Comparison of ENCODE assay signal across 25 mouse cellular contexts in the genomic region with DNA sequence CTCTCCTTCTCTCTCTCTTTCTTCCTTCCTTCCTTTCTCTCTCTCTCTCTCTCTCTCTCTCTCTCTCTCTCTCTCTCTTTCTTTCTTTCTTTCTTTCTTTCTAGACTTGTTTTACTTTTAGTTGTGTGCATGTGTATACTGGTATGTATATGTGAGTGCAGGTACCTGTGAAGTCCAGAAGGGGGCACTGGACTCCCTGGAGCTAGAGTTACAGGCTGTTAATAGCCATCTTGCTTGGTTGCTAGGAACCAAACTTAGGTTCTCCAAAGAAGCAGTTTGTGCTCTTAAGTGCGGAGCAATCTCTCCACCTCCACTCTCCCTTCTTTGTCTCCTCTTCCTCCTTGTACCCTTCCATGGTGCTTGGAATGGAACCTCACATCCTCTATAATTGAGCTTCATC.
"Had no signal": no experiment of that assay in that cellular context is flagged by ENCODE, and none has a peak within 500 bp of the region (broad histone marks: within the 10 kb centered on the region; RNA-seq: fewer than 3 reads in every experiment).

No protein-coding gene starts in this region.

- ATAC-seq: intestine, embryonic 16.5 days had no signal

- H3K9ac ChIP-seq: limb, embryonic 12.5 days; limb, embryonic 15.5 days; liver, embryonic 13.5 days; lung, embryonic 15.5 days; neural tube, embryonic 12.5 days; neural tube, embryonic 15.5 days had no signal

- H3K9me3 ChIP-seq: limb, embryonic 12.5 days; limb, embryonic 15.5 days; liver, embryonic 13.5 days; lung, embryonic 15.5 days; midbrain, embryonic 10.5 days; neural tube, embryonic 12.5 days; neural tube, embryonic 15.5 days had no signal

- DNase-seq: kidney, adult 2 months; kidney, postnatal 25 days; layer of hippocampus, adult 9-11 months; left cerebral cortex, postnatal 4 days; liver, embryonic 13.5 days; lung, adult 18-20 months; lung, postnatal 10 days; lung, postnatal 36 days; midbrain, embryonic 14.5 days; retina, postnatal 1 day; right cerebral cortex, postnatal 25 days; thymus, adult 2 months; thymus, postnatal 14 days; thymus, postnatal 4 days had no signal

- H3K4me1 ChIP-seq: midbrain, embryonic 10.5 days; neural tube, embryonic 12.5 days had no signal

- H3K27ac ChIP-seq: kidney, postnatal 0 days; layer of hippocampus, adult 2 months; left cerebral cortex, adult 2 months; limb, embryonic 12.5 days; limb, embryonic 15.5 days; liver, embryonic 13.5 days; lung, embryonic 15.5 days; midbrain, embryonic 10.5 days; neural tube, embryonic 12.5 days; neural tube, embryonic 15.5 days had no signal

- H3K27me3 ChIP-seq: limb, embryonic 12.5 days; limb, embryonic 15.5 days; liver, embryonic 13.5 days; lung, embryonic 15.5 days; megakaryocyte, embryonic 14.5 days; neural tube, embryonic 12.5 days; neural tube, embryonic 15.5 days had no signal

- H3K36me3 ChIP-seq: limb, embryonic 12.5 days; limb, embryonic 15.5 days; liver, embryonic 13.5 days; lung, embryonic 15.5 days; midbrain, embryonic 10.5 days; neural tube, embryonic 12.5 days; neural tube, embryonic 15.5 days had no signal

- H3K4me3 ChIP-seq: layer of hippocampus, adult 2 months; left cerebral cortex, adult 2 months; limb, embryonic 12.5 days; limb, embryonic 15.5 days; liver, embryonic 13.5 days; lung, embryonic 15.5 days; megakaryocyte, embryonic 14.5 days; midbrain, embryonic 10.5 days; neural tube, embryonic 12.5 days; neural tube, embryonic 15.5 days had no signal

- H3K4me2 ChIP-seq: limb, embryonic 12.5 days; limb, embryonic 15.5 days; liver, embryonic 13.5 days; lung, embryonic 15.5 days; neural tube, embryonic 12.5 days; neural tube, embryonic 15.5 days had no signal
